Mouse (Mus musculus): ENCODE data around the gene Gipc1. TPM values are rescaled to one million over a fixed set of nuclear protein-coding genes. Genes with fewer than 3 reads are reported as not detected.

The Gipc1 gene
- 197 and 199 TPM in 2 replicates for polyA plus RNA-seq (2015; fragmentation: Nextera tagmentation; extraction: Ambion mirVana)

GRCm38 (mm10) chr8:83652030-83652743 lies at the start of gene Gipc1:
Gene Gipc1 (plus strand): TSS chr8:83652677.
- peak within 1 kb of the TSS; percentile 98 for H3K4me3 ChIP-seq
- H3K4me2 ChIP-seq: peak within 1 kb of the TSS; percentile 90
- H3K4me1 ChIP-seq: peaks cover 25% of the 10 kb centered on the region
- H3K27me3 ChIP-seq: no peaks in the 10 kb centered on the region
- 4% methylated on average over 34 of the region's 50 CpGs for WGBS
- peak within 1 kb of the TSS; percentile 95 for H3K9ac ChIP-seq
- 0 out of 2 replicates have a peak, but pooled peaks cover 7% of the 10 kb centered on the region for H3K36me3 ChIP-seq
- no peaks in the 10 kb centered on the region for H3K9me3 ChIP-seq
- ATAC-seq (ENCODE audit: borderline replicate concordance, extremely low read depth, low FRiP score, low TSS enrichment): peak; percentile 95
- H3K27ac ChIP-seq: peak within 1 kb of the TSS; percentile 88

DNA sequence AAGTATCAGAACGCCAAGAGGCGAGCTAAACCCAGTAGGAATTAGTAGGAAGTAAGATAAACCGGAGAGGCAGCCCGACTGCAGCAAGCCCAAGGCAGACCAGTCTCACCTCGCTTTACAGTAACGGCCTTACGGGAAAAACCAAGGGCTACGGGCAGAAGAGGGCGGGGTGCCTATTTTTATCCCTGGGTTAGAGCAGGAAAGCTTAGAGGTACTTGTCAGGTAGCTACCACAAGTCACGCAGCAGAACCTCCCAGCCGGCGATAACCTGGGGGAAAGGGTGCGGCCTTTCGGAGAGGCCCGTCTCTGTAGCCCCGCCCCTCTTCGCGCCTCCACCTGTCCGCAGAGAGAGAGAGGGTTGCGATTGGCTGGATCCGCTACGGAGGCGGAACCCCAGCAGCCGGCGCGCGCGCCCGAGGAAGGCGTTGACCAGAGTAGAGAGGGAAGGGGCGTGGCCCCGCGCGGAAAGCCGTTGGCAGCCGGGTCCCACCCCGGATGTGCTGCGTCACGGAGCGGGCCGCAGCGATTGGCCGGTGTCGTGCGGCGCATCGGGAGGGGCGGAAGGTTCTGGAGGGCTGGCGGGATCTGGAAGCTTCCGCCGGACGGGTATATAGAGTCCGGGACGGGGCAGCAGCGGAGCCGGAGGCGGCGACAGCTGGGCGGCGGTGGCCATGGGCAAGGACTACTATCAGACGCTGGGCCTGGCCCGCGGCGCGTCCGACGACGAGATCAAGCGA lies 44.6 kb upstream of the Gipc1 start, which contains the start of the genes Tecr and Dnajb1:
Tecr (minus strand) TSS at position 311 of the 737 bp plus-strand sequence.
Dnajb1 (plus strand) TSS at position 533 of the 737 bp plus-strand sequence.
- H3K27me3 ChIP-seq: no peaks in the 10 kb centered on the region
- H3K4me3 ChIP-seq: peak within 1 kb of the TSS; percentile 89
- peak within 1 kb of the TSS; percentile 57 for H3K4me2 ChIP-seq
- peak within 1 kb of the TSS; percentile 99 for H3K27ac ChIP-seq
- H3K36me3 ChIP-seq: peaks cover 31% of the 10 kb centered on the region
- peaks cover 16% of the 10 kb centered on the region for H3K4me1 ChIP-seq
- peak within 1 kb of the TSS; percentile 94 for H3K9ac ChIP-seq
- peak; percentile 98 for ATAC-seq (ENCODE audit: borderline replicate concordance, extremely low read depth, low FRiP score, low TSS enrichment)
- WGBS: under 1% methylated on average over 69 of the region's 69 CpGs
- H3K9me3 ChIP-seq: no peaks in the 10 kb centered on the region

GRCm38 (mm10) chr8:83608398-83608829 lies 44.1 kb upstream of the Gipc1 start:
- H3K9ac ChIP-seq: peak overlapping the region; percentile 94
- peak overlapping the region; percentile 89 for H3K4me3 ChIP-seq
- ATAC-seq (ENCODE audit: borderline replicate concordance, extremely low read depth, low FRiP score, low TSS enrichment): peak; percentile 84
- peak overlapping the region; percentile 99 for H3K27ac ChIP-seq
- under 1% methylated on average over 51 of the region's 51 CpGs for WGBS
- peaks cover 16% of the 10 kb centered on the region for H3K4me1 ChIP-seq
- peak overlapping the region; percentile 57 for H3K4me2 ChIP-seq
- H3K36me3 ChIP-seq: peaks cover 37% of the 10 kb centered on the region
- H3K9me3 ChIP-seq: no peaks in the 10 kb centered on the region
- no peaks in the 10 kb centered on the region for H3K27me3 ChIP-seq

- Histone ChIP-seq H3K9ac (peak overlapping the region; percentile 94), H3K4me1 (peaks cover 16% of the 10 kb centered on the region), H3K27ac (peak overlapping the region; percentile 99; the same call in 1 of the 2 replicates), H3K4me2 (peak overlapping the region; percentile 57), H3K4me3 (peak overlapping the region; percentile 89), H3K36me3 (peaks cover 41% of the 10 kb centered on the region), H3K9me3 (no peaks in the 10 kb centered on the region), H3K27me3 (no peaks in the 10 kb centered on the region)
- 20% methylated on average over 9 of the region's 9 CpGs for WGBS
- no peak for ATAC-seq (ENCODE audit: borderline replicate concordance, extremely low read depth, low FRiP score, low TSS enrichment)
These were observed 43.4 kb upstream of the Gipc1 start for GRCm38 (mm10) chr8:83609086-83609485.

GRCm38 (mm10) chr8:83609547-83610180 lies 42.8 kb upstream of the Gipc1 start:
- ATAC-seq (ENCODE audit: borderline replicate concordance, extremely low read depth, low FRiP score, low TSS enrichment): no peak
- Histone ChIP-seq H3K9me3 (no peaks in the 10 kb centered on the region), H3K4me2 (peak overlapping the region; percentile 57), H3K36me3 (peaks cover 44% of the 10 kb centered on the region), H3K4me3 (peak overlapping the region; percentile 89), H3K27ac (no peak overlapping the region), H3K4me1 (peaks cover 16% of the 10 kb centered on the region), H3K9ac (peak overlapping the region; percentile 94), H3K27me3 (no peaks in the 10 kb centered on the region)
- WGBS: 88% methylated on average over 10 of the region's 10 CpGs

- no peaks in the 10 kb centered on the region for H3K27me3 ChIP-seq
- peaks cover 44% of the 10 kb centered on the region for H3K36me3 ChIP-seq
- WGBS: 94% methylated on average over 4 of the region's 4 CpGs
- H3K27ac ChIP-seq: no peak overlapping the region
- no peak overlapping the region for H3K4me3 ChIP-seq
- no peak for ATAC-seq (ENCODE audit: borderline replicate concordance, extremely low read depth, low FRiP score, low TSS enrichment)
- H3K9ac ChIP-seq: no peak overlapping the region
- peaks cover 15% of the 10 kb centered on the region for H3K4me1 ChIP-seq
- H3K9me3 ChIP-seq: no peaks in the 10 kb centered on the region
- no peak overlapping the region for H3K4me2 ChIP-seq
These were observed 40.6 kb upstream of the Gipc1 start for GRCm38 (mm10) chr8:83611921-83612320.

DNA sequence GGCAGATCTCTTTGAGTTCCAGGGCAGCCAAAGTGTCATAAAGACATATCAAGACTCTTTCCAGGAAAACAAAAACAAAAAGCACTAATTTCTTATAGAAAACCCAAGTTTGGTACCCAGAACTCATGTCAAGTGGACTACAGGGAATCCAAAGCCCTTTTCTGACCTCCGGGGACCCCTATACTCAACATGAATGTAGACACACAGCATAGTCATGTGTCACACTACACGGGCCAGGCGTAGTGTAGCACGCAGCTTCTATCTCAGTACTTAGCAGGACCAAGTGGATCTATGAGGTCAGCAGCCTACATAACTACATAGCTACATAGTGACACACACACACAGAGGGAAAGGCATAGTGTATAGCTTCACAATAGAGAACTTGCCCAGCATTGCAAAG lies 38.8 kb upstream of the Gipc1 start:
- WGBS: 88% methylated on average over 4 of the region's 4 CpGs
- Histone ChIP-seq H3K4me1 (peaks cover 10% of the 10 kb centered on the region), H3K4me2 (no peak overlapping the region), H3K27ac (no peak overlapping the region), H3K9ac (no peak overlapping the region), H3K9me3 (no peaks in the 10 kb centered on the region), H3K27me3 (no peaks in the 10 kb centered on the region), H3K36me3 (peaks cover 44% of the 10 kb centered on the region), H3K4me3 (no peak overlapping the region)
- ATAC-seq (ENCODE audit: borderline replicate concordance, extremely low read depth, low FRiP score, low TSS enrichment): no peak

DNA sequence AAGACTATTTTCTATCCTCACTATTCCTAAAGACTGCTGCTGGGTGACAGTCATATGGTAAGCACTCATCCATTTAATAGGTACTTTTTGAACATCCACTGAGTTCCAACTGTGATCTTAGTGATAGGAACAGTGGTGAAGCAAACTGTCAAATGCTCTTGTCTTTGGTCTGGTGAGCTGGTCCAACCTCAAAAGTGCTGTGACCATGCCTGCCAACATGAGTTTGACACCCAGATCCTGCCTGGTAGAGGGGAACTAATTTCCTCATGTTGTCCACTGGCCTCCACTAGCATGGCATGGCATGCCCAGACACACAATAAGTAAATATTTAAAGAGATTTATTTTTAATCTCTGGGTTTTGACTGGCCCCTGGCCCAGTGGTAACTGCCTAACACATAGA lies 35.9 kb upstream of the Gipc1 start:
- H3K27ac ChIP-seq: no peak overlapping the region
- H3K4me2 ChIP-seq: no peak overlapping the region
- no peaks in the 10 kb centered on the region for H3K9me3 ChIP-seq
- no peak overlapping the region for H3K9ac ChIP-seq
- H3K36me3 ChIP-seq: peaks cover 25% of the 10 kb centered on the region
- H3K4me3 ChIP-seq: no peak overlapping the region
- no peaks in the 10 kb centered on the region for H3K4me1 ChIP-seq
- no peak for ATAC-seq (ENCODE audit: borderline replicate concordance, extremely low read depth, low FRiP score, low TSS enrichment)
- H3K27me3 ChIP-seq: no peaks in the 10 kb centered on the region

DNA sequence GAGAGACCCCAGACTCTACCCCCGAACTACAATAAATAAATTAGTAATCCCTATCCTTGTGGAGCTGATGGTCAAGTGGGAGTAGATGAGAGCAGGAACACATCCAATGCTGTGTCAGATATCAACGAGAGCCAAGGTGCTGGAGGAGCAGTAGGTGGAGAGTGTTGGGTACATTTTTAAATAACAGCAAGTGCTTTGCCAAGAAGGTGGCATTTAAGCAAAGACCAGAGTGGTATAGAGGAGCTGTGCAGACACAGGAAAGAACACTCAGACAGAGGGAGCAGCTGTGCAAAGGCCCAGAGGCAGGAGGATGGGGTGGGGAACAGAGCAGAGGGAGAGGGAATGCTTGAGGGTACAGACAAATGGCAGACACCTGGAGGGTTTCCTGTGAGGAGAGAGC lies 35.4 kb upstream of the Gipc1 start:
- H3K4me1 ChIP-seq: 0 out of 2 replicates have a peak, but pooled peaks cover 2% of the 10 kb centered on the region
- H3K9ac ChIP-seq: no peak overlapping the region
- no peak overlapping the region for H3K4me2 ChIP-seq
- ATAC-seq (ENCODE audit: borderline replicate concordance, extremely low read depth, low FRiP score, low TSS enrichment): no peak
- H3K9me3 ChIP-seq: no peaks in the 10 kb centered on the region
- WGBS: 69% methylated on average over 2 of the region's 2 CpGs
- H3K27ac ChIP-seq: no peak overlapping the region
- H3K36me3 ChIP-seq: peaks cover 20% of the 10 kb centered on the region
- H3K27me3 ChIP-seq: no peaks in the 10 kb centered on the region
- H3K4me3 ChIP-seq: no peak overlapping the region

- no peak overlapping the region for H3K27ac ChIP-seq
- peaks cover 7% of the 10 kb centered on the region; the same call in 1 of the 2 replicates for H3K36me3 ChIP-seq
- H3K27me3 ChIP-seq: no peaks in the 10 kb centered on the region
- WGBS: 94% methylated on average over 2 of the region's 2 CpGs
- ATAC-seq (ENCODE audit: borderline replicate concordance, extremely low read depth, low FRiP score, low TSS enrichment): no peak
- H3K4me2 ChIP-seq: no peak overlapping the region
- peaks cover 6% of the 10 kb centered on the region; the same call in 1 of the 2 replicates for H3K4me1 ChIP-seq
- H3K9me3 ChIP-seq: no peaks in the 10 kb centered on the region
- no peak overlapping the region for H3K9ac ChIP-seq
- H3K4me3 ChIP-seq: no peak overlapping the region
These were observed 33.9 kb upstream of the Gipc1 start for GRCm38 (mm10) chr8:83618566-83618965.

GRCm38 (mm10) chr8:83619568-83620285 lies 32.8 kb upstream of the Gipc1 start:
- peak; percentile 47; the same call in 1 of the 2 replicates for ATAC-seq (ENCODE audit: borderline replicate concordance, extremely low read depth, low FRiP score, low TSS enrichment)
- 77% methylated on average over 9 of the region's 9 CpGs for WGBS
- Histone ChIP-seq H3K27ac (peak overlapping the region; percentile 30; the same call in 1 of the 2 replicates), H3K4me1 (peaks cover 6% of the 10 kb centered on the region; the same call in 1 of the 2 replicates), H3K4me3 (no peak overlapping the region), H3K9me3 (no peaks in the 10 kb centered on the region), H3K27me3 (no peaks in the 10 kb centered on the region), H3K9ac (no peak overlapping the region), H3K36me3 (no peaks in the 10 kb centered on the region), H3K4me2 (no peak overlapping the region)
